Mouse (Mus musculus) forebrain, embryonic 11.5 days (tissue): ENCODE measurements at regions not wholly inside any gene's neighbourhood (a gene's known extent, or its start where the extent isn't known, plus 50 kb on each side); places are given as distances from the start of the nearest gene placed in this dataset.
A peak's percentile ranks its signal among the peaks of the same experiment; 100 is the strongest.

Source experiments
- ATAC-seq: fragments of 200-750 bp; cut with Nextera tagmentation; replicated peaks from 2 replicates; pipeline ENCODE4 v1.8.0; 2017; ENCODE audit warnings: moderate TSS enrichment; ENCODE audit not compliant: low FRiP score
- DNase-seq: peaks from one replicate; pipeline ENCODE4 v3.0.0-alpha.2; 2017; ENCODE audit warnings: low spot score
- H3K27ac ChIP-seq: fragments of 300-500 bp; sonication (generic); 2 replicates; pipeline ENCODE4 v1.5.1; 2014; ENCODE audit warnings: low read depth, low read length
- H3K27me3 ChIP-seq: fragments of 300-500 bp; sonication (generic); 2 replicates; pipeline ENCODE4 v1.6.1; 2014; ENCODE audit warnings: mild to moderate bottlenecking, low read length, mixed read lengths; ENCODE audit not compliant: control insufficient read depth, insufficient read depth
- H3K36me3 ChIP-seq: fragments of 300-500 bp; sonication (generic); 2 replicates; pipeline ENCODE4 v1.6.1; 2014; ENCODE audit warnings: mild to moderate bottlenecking, low read length, moderate library complexity, mixed read lengths; ENCODE audit not compliant: control insufficient read depth, insufficient read depth
- H3K4me1 ChIP-seq: fragments of 300-500 bp; sonication (generic); replicated peaks from 2 replicates; pipeline ENCODE4 v1.6.1; 2014; ENCODE audit warnings: low read length, mixed read lengths; ENCODE audit not compliant: control insufficient read depth, insufficient read depth
- H3K4me2 ChIP-seq: fragments of 300-500 bp; sonication (generic); 2 replicates; pipeline ENCODE4 v1.6.1; 2014; ENCODE audit warnings: low read depth, mild to moderate bottlenecking, low read length, moderate library complexity, mixed read lengths; ENCODE audit not compliant: severe bottlenecking
- H3K4me3 ChIP-seq: fragments of 300-500 bp; sonication (generic); 2 replicates; pipeline ENCODE4 v1.5.1; 2014; ENCODE audit warnings: low read depth, low read length
- H3K9ac ChIP-seq: fragments of 300-500 bp; sonication (generic); 2 replicates; pipeline ENCODE4 v1.6.1; 2014; ENCODE audit warnings: low read length
- H3K9me3 ChIP-seq: fragments of 300-500 bp; sonication (generic); 2 replicates; pipeline ENCODE4 v1.6.1; 2016; ENCODE audit warnings: low read length, mixed read lengths; ENCODE audit not compliant: control insufficient read depth
- WGBS: fragments of 180-500 bp; shearing (Covaris S2); extraction: QIAGEN DNeasy Blood & Tissue Kit; methylation state at CpG from one replicate; pipeline ENCODE4 v1.1.7; 2014; 5-methylcytosine and 5-hydroxymethylcytosine counted together

- 55% methylated on average over 5 of the region's 5 CpGs for WGBS
- DNase-seq (no peak), ATAC-seq (peak; percentile 72)
- H3K27me3 ChIP-seq: no peaks in the 10 kb centered on the region; the same call in 1 of the 2 replicates
- no peaks in the 10 kb centered on the region for H3K9me3 ChIP-seq
- no peak overlapping the region for H3K4me2 ChIP-seq
- H3K9ac ChIP-seq: no peak overlapping the region
- no peak overlapping the region for H3K27ac ChIP-seq
- no peak overlapping the region for H3K4me3 ChIP-seq
- no peaks in the 10 kb centered on the region for H3K4me1 ChIP-seq
- no peaks in the 10 kb centered on the region for H3K36me3 ChIP-seq
These were observed 979.7 kb upstream of the Acvr2a start for GRCm38 (mm10) chr2:47834055-47834799.

GRCm38 (mm10) chr2:47857229-47857628, 956.7 kb upstream of the Acvr2a start:
- DNase-seq: no peak
- Histone ChIP-seq H3K4me2 (no peak overlapping the region), H3K27ac (no peak overlapping the region), H3K36me3 (no peaks in the 10 kb centered on the region), H3K27me3 (no peaks in the 10 kb centered on the region), H3K4me1 (no peaks in the 10 kb centered on the region), H3K4me3 (no peak overlapping the region), H3K9me3 (no peaks in the 10 kb centered on the region), H3K9ac (no peak overlapping the region)
- ATAC-seq: no peak
- 85% methylated on average over 3 of the region's 3 CpGs for WGBS

GRCm38 (mm10) chr2:47862446-47862845, 951.5 kb upstream of the Acvr2a start:
- Histone ChIP-seq H3K4me1 (no peaks in the 10 kb centered on the region), H3K4me2 (no peak overlapping the region), H3K9me3 (no peaks in the 10 kb centered on the region), H3K9ac (no peak overlapping the region), H3K27ac (no peak overlapping the region), H3K27me3 (no peaks in the 10 kb centered on the region), H3K36me3 (no peaks in the 10 kb centered on the region), H3K4me3 (no peak overlapping the region)
- ATAC-seq: no peak
- DNase-seq: no peak
- WGBS: 93% methylated on average over 1 of the region's 1 CpGs

GRCm38 (mm10) chr2:47878002-47878401, 935.9 kb upstream of the Acvr2a start:
- Histone ChIP-seq H3K4me3 (no peak overlapping the region), H3K36me3 (no peaks in the 10 kb centered on the region), H3K4me1 (no peaks in the 10 kb centered on the region), H3K9me3 (no peaks in the 10 kb centered on the region), H3K27me3 (no peaks in the 10 kb centered on the region), H3K9ac (no peak overlapping the region), H3K27ac (no peak overlapping the region), H3K4me2 (no peak overlapping the region)
- WGBS: 70% methylated on average over 2 of the region's 2 CpGs
- DNase-seq (no peak), ATAC-seq (no peak)

GRCm38 (mm10) chr2:47879071-47879470, 934.8 kb upstream of the Acvr2a start:
- no peak for ATAC-seq

GRCm38 (mm10) chr2:47879796-47880195, 934.1 kb upstream of the Acvr2a start:
- Histone ChIP-seq H3K4me3 (no peak overlapping the region), H3K9ac (no peak overlapping the region), H3K36me3 (no peaks in the 10 kb centered on the region), H3K4me2 (no peak overlapping the region), H3K27me3 (no peaks in the 10 kb centered on the region), H3K4me1 (no peaks in the 10 kb centered on the region), H3K9me3 (no peaks in the 10 kb centered on the region), H3K27ac (no peak overlapping the region)
- 87% methylated on average over 1 of the region's 1 CpGs for WGBS
- DNase-seq: no peak
- ATAC-seq: no peak

More at GRCm38 (mm10) chr2:47879071-47879470, 934.8 kb upstream of the Acvr2a start:
- no peaks in the 10 kb centered on the region for H3K36me3 ChIP-seq
- H3K4me2 ChIP-seq: no peak overlapping the region
- H3K27me3 ChIP-seq: no peaks in the 10 kb centered on the region
- H3K9me3 ChIP-seq: no peaks in the 10 kb centered on the region
- H3K4me1 ChIP-seq: no peaks in the 10 kb centered on the region
- no peak overlapping the region for H3K4me3 ChIP-seq
- no peak overlapping the region for H3K9ac ChIP-seq
- 94% methylated on average over 2 of the region's 2 CpGs for WGBS
- no peak overlapping the region for H3K27ac ChIP-seq
- DNase-seq: no peak

GRCm38 (mm10) chr2:47888166-47888565, 925.7 kb upstream of the Acvr2a start:
- Histone ChIP-seq H3K4me1 (no peaks in the 10 kb centered on the region), H3K36me3 (no peaks in the 10 kb centered on the region), H3K4me3 (no peak overlapping the region), H3K9ac (no peak overlapping the region), H3K9me3 (no peaks in the 10 kb centered on the region), H3K27ac (no peak overlapping the region), H3K27me3 (no peaks in the 10 kb centered on the region), H3K4me2 (no peak overlapping the region)
- DNase-seq: no peak
- WGBS: 67% methylated on average over 1 of the region's 1 CpGs
- ATAC-seq: no peak

- no peaks in the 10 kb centered on the region for H3K36me3 ChIP-seq
- 54% methylated on average over 1 of the region's 1 CpGs for WGBS
- no peaks in the 10 kb centered on the region for H3K4me1 ChIP-seq
- H3K4me2 ChIP-seq: no peak overlapping the region
- ATAC-seq: no peak
- no peak for DNase-seq
- no peaks in the 10 kb centered on the region for H3K9me3 ChIP-seq
- H3K4me3 ChIP-seq: no peak overlapping the region
- no peak overlapping the region for H3K9ac ChIP-seq
- H3K27ac ChIP-seq: no peak overlapping the region
- H3K27me3 ChIP-seq: no peaks in the 10 kb centered on the region
These were observed 922.5 kb upstream of the Acvr2a start for GRCm38 (mm10) chr2:47891366-47891765.

- H3K9me3 ChIP-seq: no peaks in the 10 kb centered on the region
- no peaks in the 10 kb centered on the region for H3K27me3 ChIP-seq
- H3K4me1 ChIP-seq: no peaks in the 10 kb centered on the region
- no peak overlapping the region for H3K4me2 ChIP-seq
- H3K36me3 ChIP-seq: no peaks in the 10 kb centered on the region
- H3K9ac ChIP-seq: no peak overlapping the region
- no peak overlapping the region for H3K27ac ChIP-seq
- DNase-seq (no peak), ATAC-seq (no peak)
- WGBS: 88% methylated on average over 2 of the region's 2 CpGs
- no peak overlapping the region for H3K4me3 ChIP-seq
These were observed 921.0 kb upstream of the Acvr2a start for GRCm38 (mm10) chr2:47892879-47893278.
